Mouse (Mus musculus): ENCODE data around the gene Gpr179. TPM values are rescaled to one million over a fixed set of nuclear protein-coding genes. Genes with fewer than 3 reads are reported as not detected.

Gpr179 gene
- polyA plus RNA-seq, 1 experiment: 0.05 TPM

GRCm38 (mm10) chr11:97284854-97285253, 67.0 kb downstream of the Gpr179 start:
- no peaks in the 10 kb centered on the region for H3K36me3 ChIP-seq (ENCODE audit: control insufficient read depth, insufficient read depth, low read length)
- DNase-seq (ENCODE audit: low read depth in 1 of 2, low spot score in 2 of 2): no peak
- WGBS: 65% methylated on average over 4 of the region's 4 CpGs
- H3K27me3 ChIP-seq (ENCODE audit: control insufficient read depth, insufficient read depth, low read length): no peaks in the 10 kb centered on the region
- no peak overlapping the region for H3K27ac ChIP-seq (ENCODE audit: insufficient read depth, low read length)
- H3K4me3 ChIP-seq (ENCODE audit: extremely low read depth, insufficient read depth, insufficient read length): no peak overlapping the region
- no peaks in the 10 kb centered on the region for H3K4me1 ChIP-seq (ENCODE audit: control insufficient read depth, insufficient read depth, insufficient read length)
- TF ChIP-seq POLR2A (IDR thresholded peaks at IDR 0.05; ENCODE audit: low read depth, low read length) (no peak), CTCF (IDR thresholded peaks at IDR 0.05; ENCODE audit: extremely low read depth, insufficient read depth, insufficient read length, insufficient replicate concordance) (no peak)

DNA sequence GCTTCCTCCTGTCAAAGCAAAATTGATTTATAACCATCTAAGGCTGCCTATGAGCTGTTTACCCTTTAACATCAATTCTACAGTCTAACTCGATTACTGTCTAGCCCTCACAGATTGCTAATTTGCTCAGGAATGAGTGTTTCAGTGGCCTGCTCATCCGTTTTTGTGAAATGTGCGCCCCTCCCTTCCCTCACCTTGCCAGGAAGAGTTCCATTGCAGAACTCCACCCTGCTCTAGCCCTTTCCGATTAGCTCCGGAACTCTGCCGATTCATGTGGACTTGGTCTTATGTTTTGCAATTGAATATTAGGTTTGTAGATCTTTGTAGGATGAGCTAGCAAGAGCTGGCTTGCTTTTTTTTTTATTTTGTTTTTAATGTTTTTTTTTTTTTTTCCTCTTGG, 69.7 kb downstream of the Gpr179 start:
- H3K4me1 ChIP-seq (ENCODE audit: control insufficient read depth, insufficient read depth, insufficient read length): peaks cover 2% of the 10 kb centered on the region; the same call in 1 of the 2 replicates
- H3K27ac ChIP-seq (ENCODE audit: insufficient read depth, low read length): no peak overlapping the region
- 90% methylated on average over 6 of the region's 6 CpGs for WGBS
- no peak overlapping the region for H3K4me3 ChIP-seq (ENCODE audit: extremely low read depth, insufficient read depth, insufficient read length)
- TF ChIP-seq CTCF (IDR thresholded peaks at IDR 0.05; ENCODE audit: extremely low read depth, insufficient read depth, insufficient read length, insufficient replicate concordance) (no peak), POLR2A (IDR thresholded peaks at IDR 0.05; ENCODE audit: low read depth, low read length) (no peak)
- H3K36me3 ChIP-seq (ENCODE audit: control insufficient read depth, insufficient read depth, low read length): no peaks in the 10 kb centered on the region
- no peaks in the 10 kb centered on the region for H3K27me3 ChIP-seq (ENCODE audit: control insufficient read depth, insufficient read depth, low read length)
- DNase-seq (ENCODE audit: low read depth in 1 of 2, low spot score in 2 of 2): no peak

Other genes with a start within 250 kb of the Gpr179 start
- gene Tbx21, start 236.7 kb downstream of the Gpr179 start, polyA plus RNA-seq (2012; rRNA removed): 10.9 and 14.4 TPM in 2 replicates
- 16.3 and 20.0 TPM in 2 replicates for gene Tbkbp1, start 200.6 kb downstream of the Gpr179 start, polyA plus RNA-seq (2012; rRNA removed)
- gene Kpnb1, start 164.2 kb downstream of the Gpr179 start, polyA plus RNA-seq (2012; rRNA removed): 20.8 and 22.8 TPM in 2 replicates
- 11.2 and 11.7 TPM in 2 replicates for gene Npepps, start 71.4 kb downstream of the Gpr179 start, polyA plus RNA-seq (2012; rRNA removed)
- 5.5 and 5.6 TPM in 2 replicates for gene Mrpl45, start 36.4 kb downstream of the Gpr179 start, polyA plus RNA-seq (2012; rRNA removed)
- gene Socs7, start 10.5 kb upstream of the Gpr179 start, polyA plus RNA-seq (2012; rRNA removed): 6.0 and 6.1 TPM in 2 replicates
- gene Arhgap23, start 63.5 kb upstream of the Gpr179 start, polyA plus RNA-seq (2012; rRNA removed): 39.7 and 50.2 TPM in 2 replicates
- not detected in 2 replicates for gene 4933428G20Rik, start 148.3 kb upstream of the Gpr179 start, polyA plus RNA-seq (2012; rRNA removed)
- gene Srcin1, start 224.1 kb upstream of the Gpr179 start, polyA plus RNA-seq (2012; rRNA removed): 0.13 TPM in 2 replicates

All from spleen, adult 2 months (tissue).